ENCODE assay signal across 10 mouse cellular contexts in genomic region chr14:26530350-26530749, GRCm38 (mm10). TPM values are rescaled to one million over a fixed set of nuclear protein-coding genes. Genes with fewer than 3 reads are reported as not detected.
DNase-seq lines count a peak whose midpoint lies in the region; ATAC-seq lines count a peak whose summit lies in the region.
"Had no signal": no experiment of that assay in that cellular context is flagged by ENCODE, and none has a peak within 500 bp of the region (broad histone marks: within the 10 kb centered on the region; RNA-seq: fewer than 3 reads in every experiment).

No protein-coding gene starts in this region.

- H3K4me1 ChIP-seq in intestine, embryonic 14.5 days (replicated peaks; ENCODE audit: control insufficient read depth, insufficient read depth, low read length), result peaks cover 35% of the 10 kb centered on the region
- H3K4me1 ChIP-seq in intestine, embryonic 16.5 days (ENCODE audit: control insufficient read depth, insufficient read depth, low read length), result peaks cover 28% of the 10 kb centered on the region
- H3K4me1 ChIP-seq in embryonic facial prominence, embryonic 14.5 days (ENCODE audit: control insufficient read depth, insufficient read depth, low read length), result peaks cover 28% of the 10 kb centered on the region
- peaks cover 37% of the 10 kb centered on the region for H3K4me1 ChIP-seq in kidney, embryonic 16.5 days (ENCODE audit: insufficient read depth, low read length)
- peaks cover 44% of the 10 kb centered on the region for H3K4me1 ChIP-seq in midbrain, embryonic 16.5 days (ENCODE audit: control insufficient read depth, insufficient read depth, low read length)

- WGBS in intestine, embryonic 14.5 days, result 80% methylated on average over 7 of the region's 7 CpGs
- WGBS in intestine, embryonic 16.5 days, result 50% methylated on average over 7 of the region's 7 CpGs
- whole genome bisulfite sequencing in embryonic facial prominence, embryonic 14.5 days, result 70% methylated on average over 7 of the region's 7 CpGs
- 68% methylated on average over 7 of the region's 7 CpGs for WGBS in kidney, embryonic 16.5 days
- WGBS in midbrain, embryonic 16.5 days, result 63% methylated on average over 7 of the region's 7 CpGs

- H3K4me3 ChIP-seq in intestine, embryonic 14.5 days (ENCODE audit: low read depth, low read length), result no peak overlapping the region
- no peak overlapping the region for H3K4me3 ChIP-seq in intestine, embryonic 16.5 days (ENCODE audit: low read length)
- no peak overlapping the region for H3K4me3 ChIP-seq in embryonic facial prominence, embryonic 14.5 days (ENCODE audit: low read depth, low read length)
- no peak overlapping the region for H3K4me3 ChIP-seq in kidney, embryonic 16.5 days (ENCODE audit: low read length)
- no peak overlapping the region for H3K4me3 ChIP-seq in midbrain, embryonic 16.5 days (ENCODE audit: low read depth, low read length)
- H3K4me3 ChIP-seq: hindbrain, embryonic 12.5 days; limb, embryonic 12.5 days had no signal

- H3K27me3 ChIP-seq in intestine, embryonic 14.5 days (replicated peaks; ENCODE audit: control insufficient read depth, insufficient read depth, low read length), result no peaks in the 10 kb centered on the region
- no peaks in the 10 kb centered on the region for H3K27me3 ChIP-seq in intestine, embryonic 16.5 days (replicated peaks; ENCODE audit: control insufficient read depth, insufficient read depth, low read length)
- no peaks in the 10 kb centered on the region for H3K27me3 ChIP-seq in embryonic facial prominence, embryonic 14.5 days (replicated peaks; ENCODE audit: control insufficient read depth, insufficient read depth, low read length)
- no peaks in the 10 kb centered on the region for H3K27me3 ChIP-seq in kidney, embryonic 16.5 days (ENCODE audit: insufficient read depth, low read length)
- H3K27me3 ChIP-seq in midbrain, embryonic 16.5 days (ENCODE audit: control insufficient read depth, insufficient read depth, low read depth, low read length), result no peaks in the 10 kb centered on the region
- H3K27me3 ChIP-seq: hindbrain, embryonic 12.5 days; limb, embryonic 12.5 days had no signal

- no peak overlapping the region for H3K9ac ChIP-seq in intestine, embryonic 14.5 days (ENCODE audit: low read length)
- no peak overlapping the region for H3K9ac ChIP-seq in intestine, embryonic 16.5 days (ENCODE audit: low read depth, low read length)
- no peak overlapping the region; the same call in 1 of the 2 replicates for H3K9ac ChIP-seq in embryonic facial prominence, embryonic 14.5 days (ENCODE audit: low read depth, low read length)
- no peak overlapping the region for H3K9ac ChIP-seq in kidney, embryonic 16.5 days (replicated peaks; ENCODE audit: low read length)
- no peak overlapping the region for H3K9ac ChIP-seq in midbrain, embryonic 16.5 days (ENCODE audit: low read depth, low read length)
- H3K9ac ChIP-seq: hindbrain, embryonic 12.5 days; limb, embryonic 12.5 days had no signal

- peak overlapping the region; percentile 11; the same call in 1 of the 2 replicates for H3K4me2 ChIP-seq in intestine, embryonic 14.5 days (ENCODE audit: low read length)
- no peak overlapping the region for H3K4me2 ChIP-seq in intestine, embryonic 16.5 days (ENCODE audit: low read depth, low read length)
- H3K4me2 ChIP-seq in embryonic facial prominence, embryonic 14.5 days (ENCODE audit: low read depth, low read length), result peak overlapping the region; percentile 8; the same call in 1 of the 2 replicates
- H3K4me2 ChIP-seq in kidney, embryonic 16.5 days (replicated peaks; ENCODE audit: low read depth, low read length), result 0 out of 2 replicates have a peak overlapping the region, but pooled peaks have one; percentile 0
- 0 out of 2 replicates have a peak overlapping the region, but pooled peaks have one; percentile 19 for H3K4me2 ChIP-seq in midbrain, embryonic 16.5 days (ENCODE audit: low read length)
- H3K4me2 ChIP-seq: hindbrain, embryonic 12.5 days; limb, embryonic 12.5 days had no signal

- no peak for ATAC-seq in intestine, embryonic 14.5 days (replicated peaks; ENCODE audit: low FRiP score, low TSS enrichment, low read depth)
- no peak for ATAC-seq in intestine, embryonic 16.5 days
- no peak for ATAC-seq in embryonic facial prominence, embryonic 14.5 days (ENCODE audit: low read depth)
- no peak for ATAC-seq in kidney, embryonic 16.5 days (ENCODE audit: low FRiP score, low TSS enrichment)
- no peak for ATAC-seq in midbrain, embryonic 16.5 days

- no peak overlapping the region for H3K27ac ChIP-seq in intestine, embryonic 14.5 days (ENCODE audit: low read depth)
- no peak overlapping the region for H3K27ac ChIP-seq in intestine, embryonic 16.5 days (ENCODE audit: low read length)
- no peak overlapping the region for H3K27ac ChIP-seq in embryonic facial prominence, embryonic 14.5 days (replicated peaks; ENCODE audit: low read depth, low read length)
- no peak overlapping the region for H3K27ac ChIP-seq in kidney, embryonic 16.5 days (ENCODE audit: low read length)
- no peak overlapping the region for H3K27ac ChIP-seq in midbrain, embryonic 16.5 days (ENCODE audit: low read length)
- H3K27ac ChIP-seq: hindbrain, embryonic 12.5 days; limb, embryonic 12.5 days had no signal

- no peaks in the 10 kb centered on the region for H3K9me3 ChIP-seq in intestine, embryonic 14.5 days (ENCODE audit: control insufficient read depth, low read length)
- no peaks in the 10 kb centered on the region for H3K9me3 ChIP-seq in intestine, embryonic 16.5 days (ENCODE audit: control insufficient read depth, low read length)
- H3K9me3 ChIP-seq in embryonic facial prominence, embryonic 14.5 days (ENCODE audit: control insufficient read depth, low read length), result no peaks in the 10 kb centered on the region
- H3K9me3 ChIP-seq in kidney, embryonic 16.5 days (ENCODE audit: low read length), result no peaks in the 10 kb centered on the region
- H3K9me3 ChIP-seq in midbrain, embryonic 16.5 days (replicated peaks; ENCODE audit: control insufficient read depth, low read length, poor library complexity, severe bottlenecking), result no peaks in the 10 kb centered on the region
- H3K9me3 ChIP-seq: hindbrain, embryonic 12.5 days; limb, embryonic 12.5 days had no signal

- no peak for DNase-seq in intestine, embryonic 14.5 days (ENCODE audit: low spot score)
- DNase-seq in embryonic facial prominence, embryonic 14.5 days (ENCODE audit: low spot score), result no peak
- no peak for DNase-seq in cerebellum, adult 9-10 months
- no peak for DNase-seq in layer of hippocampus, postnatal 10 days (ENCODE audit: low spot score in 2 of 2)
- DNase-seq: thymus, postnatal 4 days had no signal

- 0 out of 2 replicates have a peak, but pooled peaks cover 4% of the 10 kb centered on the region for H3K36me3 ChIP-seq in intestine, embryonic 14.5 days (ENCODE audit: control insufficient read depth, insufficient read depth, low read length)
- H3K36me3 ChIP-seq in intestine, embryonic 16.5 days (ENCODE audit: control insufficient read depth, insufficient read depth, low read length), result no peaks in the 10 kb centered on the region
- H3K36me3 ChIP-seq in embryonic facial prominence, embryonic 14.5 days (ENCODE audit: control insufficient read depth, insufficient read depth, low read length), result 0 out of 2 replicates have a peak, but pooled peaks cover 9% of the 10 kb centered on the region
- 0 out of 2 replicates have a peak, but pooled peaks cover 2% of the 10 kb centered on the region for H3K36me3 ChIP-seq in kidney, embryonic 16.5 days (ENCODE audit: insufficient read depth, low read length)
- no peaks in the 10 kb centered on the region; the same call in 1 of the 2 replicates for H3K36me3 ChIP-seq in midbrain, embryonic 16.5 days (ENCODE audit: control insufficient read depth, insufficient read depth, low read length)

RNA-seq across cellular contexts. Expression of gene Slmap, which starts 4.4 kb away (rescaled TPM):
- polyA plus RNA-seq in intestine, embryonic 14.5 days (2014; fragmentation: Nextera tagmentation; extraction: Ambion mirVana), result 46.3 and 54.4 TPM in 2 replicates
- 40.4 and 42.7 TPM in 2 replicates for polyA plus RNA-seq in intestine, embryonic 16.5 days (2015; fragmentation: Nextera tagmentation; extraction: Ambion mirVana)
- 28.0 and 28.9 TPM in 2 replicates for polyA plus RNA-seq in embryonic facial prominence, embryonic 14.5 days (2014; fragmentation: Nextera tagmentation; extraction: Ambion mirVana)
- polyA plus RNA-seq in kidney, embryonic 16.5 days (2015; fragmentation: Nextera tagmentation; extraction: Ambion mirVana), result 18.0 and 18.4 TPM in 2 replicates
- 11.3 and 13.6 TPM in 2 replicates for polyA plus RNA-seq in midbrain, embryonic 16.5 days (2015; fragmentation: Nextera tagmentation; extraction: Ambion mirVana)
- 10 to 100 TPM; 80.9 to 81.9 TPM for total RNA-seq in layer of hippocampus, postnatal 10 days (2021)

RNA-seq across cellular contexts. Expression of gene Dennd6a, which starts 43.3 kb away (rescaled TPM):
- polyA plus RNA-seq in intestine, embryonic 14.5 days (2014; fragmentation: Nextera tagmentation; extraction: Ambion mirVana), result 34.4 and 35.3 TPM in 2 replicates
- 21.6 and 22.9 TPM in 2 replicates for polyA plus RNA-seq in intestine, embryonic 16.5 days (2015; fragmentation: Nextera tagmentation; extraction: Ambion mirVana)
- 27.8 and 28.5 TPM in 2 replicates for polyA plus RNA-seq in embryonic facial prominence, embryonic 14.5 days (2014; fragmentation: Nextera tagmentation; extraction: Ambion mirVana)
- polyA plus RNA-seq in kidney, embryonic 16.5 days (2015; fragmentation: Nextera tagmentation; extraction: Ambion mirVana), result 29.9 and 30.9 TPM in 2 replicates
- 15.2 and 17.3 TPM in 2 replicates for polyA plus RNA-seq in midbrain, embryonic 16.5 days (2015; fragmentation: Nextera tagmentation; extraction: Ambion mirVana)
- 10 to 100 TPM; 26.2 to 28.6 TPM for total RNA-seq in layer of hippocampus, postnatal 10 days (2021)
